Mouse (Mus musculus) lung, embryonic 16.5 days (tissue): Measurements from ENCODE around the gene Helz. TPM values are rescaled to one million over a fixed set of nuclear protein-coding genes. Genes with fewer than 3 reads are reported as not detected.

Experiments
- ATAC-seq: fragments of 200-750 bp; cut with Nextera tagmentation; 2 replicates; pipeline ENCODE4 v1.8.0; 2017; ENCODE audit warnings: low read depth, mild to moderate bottlenecking, moderate library complexity
- H3K27ac ChIP-seq: fragments of 300-500 bp; sonication (generic); 2 replicates; pipeline ENCODE4 v1.5.1; 2014; ENCODE audit warnings: mild to moderate bottlenecking, control low read depth, low read length
- H3K27me3 ChIP-seq: fragments of 300-500 bp; sonication (generic); 2 replicates; pipeline ENCODE4 v1.6.1; 2014; ENCODE audit warnings: low read depth, low read length, mixed read lengths; ENCODE audit not compliant: control insufficient read depth, insufficient read depth
- H3K36me3 ChIP-seq: fragments of 300-500 bp; sonication (generic); 2 replicates; pipeline ENCODE4 v1.6.1; 2014; ENCODE audit warnings: low read length; ENCODE audit not compliant: control insufficient read depth, insufficient read depth
- H3K4me1 ChIP-seq: fragments of 300-500 bp; sonication (generic); replicated peaks from 2 replicates; pipeline ENCODE4 v1.6.1; 2014; ENCODE audit warnings: low read length, mixed read lengths; ENCODE audit not compliant: control insufficient read depth, insufficient read depth
- H3K4me2 ChIP-seq: fragments of 300-500 bp; sonication (generic); 2 replicates; pipeline ENCODE4 v1.6.1; 2014; ENCODE audit warnings: low read depth, low read length, control low read depth
- H3K4me3 ChIP-seq: fragments of 300-500 bp; sonication (generic); 2 replicates; pipeline ENCODE4 v1.5.1; 2014; ENCODE audit warnings: mild to moderate bottlenecking, low read length, control low read depth
- H3K9ac ChIP-seq: fragments of 300-500 bp; sonication (generic); 2 replicates; pipeline ENCODE4 v1.6.1; 2014; ENCODE audit warnings: low read length, control low read depth
- H3K9me3 ChIP-seq: fragments of 300-500 bp; sonication (generic); 2 replicates; pipeline ENCODE4 v1.6.1; 2016; ENCODE audit warnings: low read length; ENCODE audit not compliant: control insufficient read depth
- WGBS: fragments of 180-500 bp; shearing (Covaris S2); extraction: QIAGEN DNeasy Blood & Tissue Kit; methylation state at CpG from one replicate; pipeline ENCODE4 v1.1.7; 2014; 5-methylcytosine and 5-hydroxymethylcytosine counted together
- polyA plus RNA-seq: library from polyadenylated mRNA; unstranded; fragments of >200 nt; fragmentation: Nextera tagmentation; extraction: Ambion mirVana; gene quantifications from 2 replicates; pipeline ENCODE4 v1.2.1, GENCODE M21; 2015

Helz gene
- polyA plus RNA-seq, 1 experiment from 2014 or later, result 21.3 TPM

GRCm38 (mm10) chr11:107667542-107667941, 119.8 kb downstream of the Helz start:
- no peak overlapping the region for H3K27ac ChIP-seq

GRCm38 (mm10) chr11:107668223-107668622, 120.5 kb downstream of the Helz start:
- Histone ChIP-seq H3K27me3 (no peaks in the 10 kb centered on the region), H3K9me3 (no peaks in the 10 kb centered on the region), H3K4me3 (no peak overlapping the region), H3K4me1 (no peaks in the 10 kb centered on the region), H3K27ac (no peak overlapping the region), H3K4me2 (no peak overlapping the region), H3K36me3 (peaks cover 47% of the 10 kb centered on the region), H3K9ac (no peak overlapping the region)
- WGBS, result 68% methylated on average over 6 of the region's 6 CpGs
- no peak for ATAC-seq

More at GRCm38 (mm10) chr11:107667542-107667941, 119.8 kb downstream of the Helz start:
- 50% methylated on average over 2 of the region's 2 CpGs for WGBS
- no peak overlapping the region for H3K9ac ChIP-seq
- H3K4me2 ChIP-seq, result no peak overlapping the region
- no peaks in the 10 kb centered on the region for H3K9me3 ChIP-seq
- H3K36me3 ChIP-seq, result peaks cover 46% of the 10 kb centered on the region
- no peaks in the 10 kb centered on the region for H3K4me1 ChIP-seq
- H3K27me3 ChIP-seq, result no peaks in the 10 kb centered on the region
- no peak; the same call in 1 of the 2 replicates for ATAC-seq
- H3K4me3 ChIP-seq, result no peak overlapping the region

DNA sequence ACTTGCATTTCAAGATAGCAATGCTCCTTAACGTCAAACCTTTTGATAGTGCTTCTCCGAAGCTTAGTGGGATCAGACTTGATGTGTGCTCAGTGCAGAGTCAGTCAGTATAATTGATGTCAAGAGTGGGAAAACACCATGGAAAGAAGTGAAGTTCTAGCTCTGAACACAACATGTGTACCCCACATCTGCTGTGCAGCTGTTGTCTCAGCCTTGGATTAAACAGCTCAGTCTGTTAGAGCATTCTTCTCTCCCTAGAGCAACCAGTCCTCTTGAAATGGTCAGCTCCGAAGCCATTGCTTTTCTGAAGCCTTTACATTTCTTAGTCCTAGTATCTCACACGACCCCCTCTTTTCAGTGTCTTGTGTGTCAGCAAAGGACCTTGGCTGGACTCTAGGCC, 121.2 kb downstream of the Helz start:
- no peak for ATAC-seq
- Histone ChIP-seq H3K9me3 (no peaks in the 10 kb centered on the region), H3K9ac (no peak overlapping the region), H3K4me2 (no peak overlapping the region), H3K4me3 (no peak overlapping the region), H3K27me3 (no peaks in the 10 kb centered on the region), H3K27ac (no peak overlapping the region), H3K4me1 (no peaks in the 10 kb centered on the region), H3K36me3 (peaks cover 45% of the 10 kb centered on the region)
- WGBS, result 66% methylated on average over 4 of the region's 4 CpGs

DNA sequence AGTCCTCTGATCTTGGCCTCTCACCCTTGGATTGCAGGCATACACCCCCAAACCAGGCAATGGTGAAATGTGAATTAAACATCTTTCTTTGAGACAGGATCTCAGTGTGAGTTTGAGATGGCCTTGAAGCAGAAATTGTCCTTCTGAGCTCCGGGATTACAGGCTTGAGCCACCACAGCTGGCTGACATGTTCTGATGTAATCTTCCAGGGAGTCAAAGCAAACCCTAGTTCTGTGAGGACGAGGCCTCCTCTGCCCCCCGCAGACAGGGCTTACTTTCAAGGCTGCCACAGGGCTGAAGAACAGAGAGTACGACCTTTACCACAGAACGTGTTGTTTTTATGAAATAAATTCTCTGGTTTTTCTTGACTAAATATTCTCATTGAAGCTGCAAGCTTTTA, 126.3 kb downstream of the Helz start:
- ATAC-seq, result no peak
- H3K9ac ChIP-seq, result no peak overlapping the region
- peaks cover 37% of the 10 kb centered on the region for H3K36me3 ChIP-seq
- 70% methylated on average over 5 of the region's 5 CpGs for WGBS
- no peak overlapping the region for H3K4me2 ChIP-seq
- H3K4me3 ChIP-seq, result no peak overlapping the region
- H3K9me3 ChIP-seq, result no peaks in the 10 kb centered on the region
- H3K27ac ChIP-seq, result no peak overlapping the region
- no peaks in the 10 kb centered on the region for H3K4me1 ChIP-seq
- H3K27me3 ChIP-seq, result no peaks in the 10 kb centered on the region

- no peak overlapping the region for H3K4me2 ChIP-seq
- H3K4me1 ChIP-seq, result no peaks in the 10 kb centered on the region
- H3K4me3 ChIP-seq, result no peak overlapping the region
- no peak overlapping the region for H3K9ac ChIP-seq
- H3K9me3 ChIP-seq, result no peaks in the 10 kb centered on the region
- H3K27ac ChIP-seq, result no peak overlapping the region
- 84% methylated on average over 8 of the region's 8 CpGs for WGBS
- ATAC-seq, result no peak
- peaks cover 36% of the 10 kb centered on the region for H3K36me3 ChIP-seq
- no peaks in the 10 kb centered on the region for H3K27me3 ChIP-seq
Measured at GRCm38 (mm10) chr11:107674601-107675000, 126.9 kb downstream of the Helz start.

DNA sequence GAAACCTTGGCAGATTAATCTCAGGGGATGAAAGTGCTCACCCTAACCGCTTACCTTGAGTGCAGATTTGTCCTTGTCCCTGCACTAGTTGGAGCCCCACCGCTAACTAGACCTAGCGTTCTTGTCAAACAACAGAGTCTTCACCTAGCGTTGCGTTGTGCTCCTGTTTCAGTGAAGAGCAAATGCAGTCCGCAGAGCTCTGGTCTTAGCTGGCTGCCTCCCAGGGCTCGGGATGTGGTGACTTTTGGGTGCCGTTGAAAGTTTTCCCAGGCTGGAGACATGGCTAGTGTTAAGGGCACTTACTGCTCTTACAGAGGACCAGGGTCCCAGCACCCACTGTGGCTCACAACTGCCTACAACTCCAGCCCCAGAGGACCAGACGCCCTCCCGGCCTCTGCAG, 127.5 kb downstream of the Helz start:
- Histone ChIP-seq H3K4me1 (no peaks in the 10 kb centered on the region), H3K27ac (no peak overlapping the region), H3K4me2 (no peak overlapping the region), H3K36me3 (peaks cover 31% of the 10 kb centered on the region), H3K27me3 (no peaks in the 10 kb centered on the region), H3K9me3 (no peaks in the 10 kb centered on the region), H3K4me3 (no peak overlapping the region), H3K9ac (no peak overlapping the region)
- whole genome bisulfite sequencing, result 79% methylated on average over 10 of the region's 10 CpGs
- no peak for ATAC-seq

- ATAC-seq, result no peak
Measured at GRCm38 (mm10) chr11:107676207-107676940, 128.6 kb downstream of the Helz start.

DNA sequence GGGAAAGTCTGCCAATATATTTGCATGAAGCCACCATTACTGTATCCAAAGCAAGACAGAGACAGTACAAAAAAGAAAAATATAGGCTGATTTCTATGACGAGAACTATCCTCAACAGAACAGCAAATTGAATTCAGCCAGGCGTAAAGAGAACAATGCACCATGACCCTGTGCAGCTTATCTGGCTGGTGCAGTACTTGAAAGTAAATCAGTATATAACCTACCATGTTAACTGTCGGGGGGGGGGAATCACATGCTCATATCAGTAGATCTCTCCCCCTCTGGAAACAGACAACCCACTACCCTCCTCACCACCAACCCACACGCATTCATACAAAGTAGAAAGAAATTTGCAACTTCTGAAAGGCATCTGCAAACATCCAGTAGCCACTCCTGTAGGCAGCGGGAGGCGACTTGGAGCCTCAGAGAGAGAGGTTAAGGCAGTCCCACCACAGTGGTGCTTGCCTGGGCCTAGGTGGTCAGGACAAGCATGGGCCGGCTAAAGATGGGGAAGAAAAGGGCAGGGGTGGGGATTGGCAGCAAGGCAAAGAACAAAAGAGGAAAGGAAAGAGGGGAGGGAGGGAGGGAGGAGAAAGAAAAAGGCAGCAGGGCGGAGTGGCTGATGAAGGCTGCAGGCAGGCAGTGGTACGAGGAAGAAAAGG, 135.1 kb downstream of the Helz start:
- Histone ChIP-seq H3K4me1 (no peaks in the 10 kb centered on the region), H3K9ac (no peak overlapping the region), H3K36me3 (peaks cover 10% of the 10 kb centered on the region), H3K9me3 (no peaks in the 10 kb centered on the region), H3K27ac (no peak overlapping the region), H3K4me3 (no peak overlapping the region), H3K4me2 (no peak overlapping the region), H3K27me3 (no peaks in the 10 kb centered on the region)
- ATAC-seq, result no peak
- WGBS, result 80% methylated on average over 9 of the region's 9 CpGs

More at GRCm38 (mm10) chr11:107676207-107676940, 128.6 kb downstream of the Helz start:
- no peaks in the 10 kb centered on the region for H3K4me1 ChIP-seq
- H3K9me3 ChIP-seq, result no peaks in the 10 kb centered on the region
- WGBS, result 62% methylated on average over 17 of the region's 17 CpGs
- H3K4me2 ChIP-seq, result no peak overlapping the region
- H3K4me3 ChIP-seq, result no peak overlapping the region
- no peak overlapping the region for H3K9ac ChIP-seq
- H3K36me3 ChIP-seq, result peaks cover 21% of the 10 kb centered on the region
- H3K27ac ChIP-seq, result no peak overlapping the region
- H3K27me3 ChIP-seq, result no peaks in the 10 kb centered on the region

GRCm38 (mm10) chr11:107683544-107684465, 136.1 kb downstream of the Helz start:
- Histone ChIP-seq H3K9me3 (no peaks in the 10 kb centered on the region), H3K4me1 (no peaks in the 10 kb centered on the region), H3K9ac (no peak overlapping the region), H3K36me3 (peaks cover 16% of the 10 kb centered on the region), H3K27me3 (no peaks in the 10 kb centered on the region), H3K4me3 (no peak overlapping the region), H3K27ac (no peak overlapping the region), H3K4me2 (no peak overlapping the region)
- no peak for ATAC-seq
- WGBS, result 82% methylated on average over 19 of the region's 19 CpGs
